Mouse (Mus musculus) kidney, adult 8-10 months (tissue): ENCODE measurements around the gene Gm45233.

Experiments
- DNase-seq, 2 experiments: peaks; one replicate each; pipeline ENCODE4 v3.0.0; 2022

The Gm45233 gene

DNA sequence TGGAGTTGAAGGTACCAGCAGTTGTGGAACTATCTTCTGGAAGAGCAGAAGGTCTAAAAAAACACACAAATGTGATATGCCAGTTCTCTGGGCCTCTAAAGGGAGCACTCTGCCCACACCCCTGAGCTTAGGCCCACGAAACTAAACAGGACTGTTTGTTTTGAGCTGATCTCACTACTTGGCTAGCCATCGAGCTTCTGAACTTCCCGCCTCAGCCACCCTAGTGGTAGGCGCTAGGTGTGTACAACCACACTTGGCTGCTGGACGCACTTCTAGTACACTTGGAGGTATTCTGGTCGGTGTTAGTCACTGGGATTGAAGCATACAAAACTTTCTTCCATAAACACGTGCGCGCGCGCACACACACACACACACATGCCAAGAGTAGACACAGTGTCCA lies 7.8 kb downstream of the Gm45233 start:
- DNase-seq = no peak

- DNase-seq = peak in 1 of 2 experiments; percentile 50
Observed at GRCm38 (mm10) chr7:43452609-43453008, 8.7 kb downstream of the Gm45233 start.

DNA sequence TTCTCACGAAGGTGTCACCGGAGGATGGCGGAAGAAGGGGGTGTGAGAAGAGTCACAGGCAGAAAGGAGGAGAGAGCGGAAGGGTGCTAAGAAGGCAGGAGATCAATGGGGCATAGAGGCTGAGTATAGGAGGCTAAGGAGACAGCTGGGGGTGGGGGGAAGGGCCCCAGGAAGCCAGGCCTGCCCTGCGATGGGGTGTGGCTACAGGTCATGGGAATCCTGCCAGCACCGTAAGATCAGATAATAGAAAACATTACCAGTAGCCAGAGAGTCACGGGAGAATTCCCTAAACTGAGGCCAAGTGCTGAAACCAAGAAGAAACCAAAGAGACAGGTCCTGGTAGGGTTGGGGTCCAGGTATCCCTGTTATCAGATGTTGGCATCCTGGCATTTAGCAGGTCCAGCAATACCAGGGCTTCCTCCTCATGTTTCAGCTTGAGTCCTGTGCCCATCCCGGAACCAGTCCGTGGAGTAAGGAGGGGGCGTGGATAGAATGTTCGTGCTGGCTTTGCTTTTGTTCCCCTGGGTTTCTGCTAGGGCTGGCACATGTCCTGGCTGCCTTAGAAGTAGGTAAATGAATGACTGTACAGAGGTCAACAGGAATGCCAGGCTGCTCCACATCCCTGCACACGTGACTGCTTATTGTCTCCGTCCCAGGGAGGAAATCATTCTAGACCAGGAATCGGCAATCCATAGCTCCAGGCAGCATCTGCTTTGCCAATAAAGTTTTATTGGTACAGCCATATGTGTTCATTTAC lies 9.8 kb downstream of the Gm45233 start:
- peak; percentile 83 to 85 for DNase-seq

- DNase-seq = peak; percentile 44 to 49
Observed at GRCm38 (mm10) chr7:43454371-43454770, 10.4 kb downstream of the Gm45233 start.

GRCm38 (mm10) chr7:43462851-43463250 lies 18.9 kb downstream of the Gm45233 start, which contains the start of gene Vsig10l:
Vsig10l (plus strand) TSS chr7:43463151.
- DNase-seq = no peak

- DNase-seq = no peak
Observed at GRCm38 (mm10) chr7:43463976-43464375, 20.0 kb downstream of the Gm45233 start.

DNA sequence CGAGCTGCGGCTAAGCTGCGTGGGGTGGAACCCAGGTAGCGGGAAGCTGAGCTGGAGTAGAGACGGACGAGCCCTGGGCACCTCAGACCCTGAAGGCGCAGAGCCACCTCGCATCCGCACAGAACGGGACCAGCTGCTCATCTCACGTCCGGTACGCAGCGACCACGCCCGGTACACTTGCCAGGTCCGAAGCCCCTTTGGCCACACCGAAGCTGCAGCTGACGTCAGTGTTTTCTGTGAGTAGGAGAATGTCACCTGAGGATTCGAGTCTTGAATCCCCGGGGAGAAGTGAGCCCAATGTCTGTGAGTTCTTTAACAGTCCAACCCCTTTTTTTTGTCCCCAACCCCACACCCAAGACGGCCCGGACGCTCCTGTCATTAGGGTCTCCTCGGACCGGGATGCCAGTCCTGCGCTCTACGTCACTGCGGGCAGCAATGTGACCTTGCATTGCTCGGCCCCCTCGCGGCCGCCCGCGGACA lies 21.0 kb downstream of the Gm45233 start:
- no peak for DNase-seq

DNA sequence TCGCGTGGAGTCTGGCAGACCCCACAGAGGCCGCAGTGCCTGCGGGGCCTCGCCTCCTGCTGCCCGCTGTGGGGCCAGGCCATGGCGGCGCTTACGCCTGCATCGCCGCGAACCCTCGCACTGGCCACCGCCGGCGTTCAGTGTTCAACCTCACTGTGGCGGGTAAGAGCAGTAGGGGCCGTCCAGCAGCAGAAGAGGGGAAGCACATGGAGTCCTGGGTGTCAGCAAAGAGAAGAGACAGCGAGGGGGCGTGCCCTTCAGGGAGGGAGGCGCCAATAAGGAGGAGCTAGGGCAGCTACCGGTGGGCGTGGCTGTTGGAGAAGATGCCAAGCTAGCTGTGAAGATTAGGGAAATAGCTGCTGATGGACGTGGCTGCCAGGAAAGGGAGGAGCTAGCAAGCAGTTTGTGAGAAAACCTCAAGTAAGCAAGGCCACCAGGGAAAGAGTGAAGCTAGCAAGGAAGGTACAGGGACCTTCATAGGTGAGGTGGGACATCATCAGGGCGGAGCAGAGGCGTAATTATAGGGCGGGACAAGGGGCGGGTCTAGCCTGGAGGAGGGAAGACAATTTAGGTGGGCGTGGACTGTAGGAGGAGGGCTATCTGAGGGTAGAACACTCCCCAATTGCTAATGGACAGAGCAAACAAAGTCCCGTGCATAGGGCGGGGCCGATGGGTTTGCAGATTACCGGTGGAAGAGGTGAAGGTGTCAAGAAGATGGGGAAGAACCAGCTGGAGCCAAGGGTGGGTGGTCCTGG lies 21.6 kb downstream of the Gm45233 start:
- peak; percentile 92 to 95 for DNase-seq

GRCm38 (mm10) chr7:43466099-43466694 lies 22.3 kb downstream of the Gm45233 start:
- DNase-seq = peak; percentile 64 to 81

DNA sequence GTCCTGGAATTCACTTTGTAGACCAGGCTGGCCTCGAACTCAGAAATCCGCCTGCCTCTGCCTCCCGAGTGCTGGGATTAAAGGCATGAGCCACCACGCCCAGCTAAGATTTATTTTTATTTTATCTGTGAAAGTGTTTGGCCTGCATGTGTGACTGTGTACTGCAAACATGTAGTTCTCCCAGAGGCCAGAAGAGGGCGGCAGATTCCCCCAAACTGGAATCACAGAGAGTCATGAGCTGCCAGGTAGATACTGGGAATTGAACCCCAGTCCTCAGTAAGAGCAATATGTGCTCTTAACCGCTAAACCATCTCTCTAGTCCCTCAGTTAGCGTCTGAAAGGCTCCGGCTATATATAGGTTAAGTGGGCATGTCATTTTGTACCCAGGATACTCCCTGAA lies 26.4 kb downstream of the Gm45233 start:
- DNase-seq = peak in 1 of 2 experiments; percentile 49

DNA sequence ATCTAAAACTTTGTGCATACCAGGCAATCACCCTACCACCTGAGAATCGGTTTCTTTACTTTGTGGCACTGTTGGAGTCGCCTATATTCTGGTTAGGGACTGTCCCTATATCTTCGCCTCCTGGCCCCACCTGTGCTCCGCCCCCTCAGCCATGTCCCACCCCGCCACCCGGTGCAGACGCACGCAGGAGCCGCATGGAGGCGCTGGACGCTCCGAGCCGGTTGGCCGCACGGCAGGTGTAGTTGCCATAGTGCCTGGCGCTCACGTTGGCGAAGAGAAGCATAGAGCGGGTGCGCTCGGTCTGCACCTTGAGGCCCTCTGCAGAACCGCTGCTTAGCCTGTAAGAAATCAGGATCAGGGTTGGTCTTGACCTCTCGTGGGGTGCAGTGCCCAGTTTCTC lies 31.8 kb downstream of the Gm45233 start:
- no peak for DNase-seq

GRCm38 (mm10) chr7:43476376-43476775 lies 32.4 kb downstream of the Gm45233 start:
- DNase-seq = no peak

DNA sequence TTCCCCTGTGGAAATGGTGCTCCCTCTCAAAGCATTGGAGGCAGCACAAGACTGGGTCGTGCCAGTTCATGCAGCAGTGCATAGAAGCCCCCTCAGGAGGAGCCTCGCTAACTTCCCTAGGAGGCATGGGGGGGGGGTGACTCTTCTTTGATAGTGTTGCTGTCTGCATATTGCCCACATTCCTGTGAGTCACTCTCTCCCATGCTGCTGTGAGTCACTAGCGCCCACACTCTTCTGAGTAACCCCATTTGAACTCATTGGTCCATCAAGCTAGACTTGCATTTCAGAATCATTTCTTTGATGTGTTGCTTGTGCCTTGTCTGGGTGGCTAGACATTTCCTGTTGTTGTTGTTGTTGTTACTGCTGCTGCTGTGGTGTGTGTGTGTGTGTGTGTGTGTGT lies 37.3 kb downstream of the Gm45233 start:
- DNase-seq = no peak

GRCm38 (mm10) chr7:43482090-43482716 lies 38.3 kb downstream of the Gm45233 start:
- peak; percentile 22 to 24 for DNase-seq

DNA sequence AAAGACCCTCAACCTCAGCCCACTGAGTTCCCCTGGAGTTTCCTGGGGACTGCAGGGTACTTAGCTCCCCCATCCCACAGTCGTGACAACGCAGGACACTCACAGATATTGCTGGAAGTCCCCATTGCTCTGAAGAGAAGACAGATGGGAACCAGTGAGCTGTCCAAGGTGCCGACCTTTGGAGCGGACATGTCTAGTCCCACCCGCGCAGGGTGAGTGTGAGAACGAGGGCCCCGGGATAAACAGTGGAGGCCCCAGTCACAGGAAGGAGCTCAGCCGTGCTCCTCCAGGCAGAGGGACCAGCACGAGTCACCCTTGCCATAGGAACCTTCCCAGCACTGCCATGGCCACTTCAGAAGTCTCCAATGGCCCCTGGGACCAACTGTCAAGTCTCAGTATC lies 39.3 kb downstream of the Gm45233 start:
- DNase-seq = no peak

DNA sequence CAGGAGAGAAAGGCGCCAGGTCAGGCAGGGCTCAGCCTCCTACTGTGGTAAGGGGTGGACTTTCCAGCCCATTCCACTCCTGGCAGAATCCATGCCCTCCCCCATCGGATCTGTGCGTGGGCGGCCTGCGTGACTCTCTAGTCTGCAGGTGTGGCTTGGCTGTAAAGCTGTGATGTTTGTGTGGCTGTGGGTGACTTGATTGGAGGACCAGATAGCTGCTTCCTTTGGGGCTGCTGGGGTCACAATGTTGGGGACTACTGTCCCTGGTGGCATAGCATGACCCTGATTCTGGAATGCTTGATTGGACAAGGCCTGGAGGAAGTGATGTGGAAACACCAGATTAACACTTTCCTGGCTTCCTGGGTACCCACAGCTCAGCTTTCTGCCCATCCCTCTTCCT lies 44.7 kb downstream of the Gm45233 start:
- no peak for DNase-seq

GRCm38 (mm10) chr7:43489631-43490125 lies 45.8 kb downstream of the Gm45233 start, which contains the start of gene Iglon5:
Iglon5 (minus strand) TSS chr7:43490075.
- no peak for DNase-seq

DNA sequence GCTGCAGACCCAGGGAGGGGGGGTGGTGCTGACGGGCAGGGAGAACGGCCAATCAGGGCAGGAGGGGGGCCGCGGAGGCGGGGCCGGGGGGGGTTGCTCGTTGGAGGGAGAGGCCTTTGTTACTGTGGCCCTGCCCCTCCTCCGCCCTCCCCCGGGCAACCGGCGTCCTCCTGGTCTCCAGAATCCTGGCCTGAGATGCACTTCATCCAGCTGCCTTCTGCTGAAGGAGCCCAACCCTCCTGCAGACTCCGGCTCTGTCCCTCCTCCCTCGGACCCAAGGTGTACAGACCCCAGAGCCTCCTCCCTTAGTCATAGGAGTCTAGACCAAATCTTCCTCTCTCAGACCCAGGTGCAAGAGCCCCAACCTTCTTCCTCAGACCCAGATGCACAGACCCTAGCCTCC lies 46.3 kb downstream of the Gm45233 start:
- DNase-seq = no peak

DNA sequence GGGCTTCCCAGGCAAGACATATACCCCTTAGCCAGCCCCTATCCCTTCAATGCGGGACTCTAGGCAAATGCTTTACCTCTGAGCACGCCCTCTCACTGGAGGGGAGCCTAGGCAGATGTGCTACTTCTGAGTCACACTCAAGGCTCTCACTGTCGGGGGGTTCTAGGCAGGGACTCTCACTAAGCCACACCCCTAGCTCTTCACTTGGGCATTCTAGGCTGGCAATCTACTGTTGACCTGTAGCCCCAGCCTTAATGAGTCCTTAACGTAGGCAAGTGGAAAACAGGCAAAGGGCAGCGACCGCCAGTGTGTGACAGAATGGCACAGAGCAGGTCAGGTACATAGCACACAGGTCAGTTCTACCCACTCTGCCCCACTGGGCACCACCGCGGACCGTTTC lies 46.9 kb downstream of the Gm45233 start:
- DNase-seq = no peak

DNA sequence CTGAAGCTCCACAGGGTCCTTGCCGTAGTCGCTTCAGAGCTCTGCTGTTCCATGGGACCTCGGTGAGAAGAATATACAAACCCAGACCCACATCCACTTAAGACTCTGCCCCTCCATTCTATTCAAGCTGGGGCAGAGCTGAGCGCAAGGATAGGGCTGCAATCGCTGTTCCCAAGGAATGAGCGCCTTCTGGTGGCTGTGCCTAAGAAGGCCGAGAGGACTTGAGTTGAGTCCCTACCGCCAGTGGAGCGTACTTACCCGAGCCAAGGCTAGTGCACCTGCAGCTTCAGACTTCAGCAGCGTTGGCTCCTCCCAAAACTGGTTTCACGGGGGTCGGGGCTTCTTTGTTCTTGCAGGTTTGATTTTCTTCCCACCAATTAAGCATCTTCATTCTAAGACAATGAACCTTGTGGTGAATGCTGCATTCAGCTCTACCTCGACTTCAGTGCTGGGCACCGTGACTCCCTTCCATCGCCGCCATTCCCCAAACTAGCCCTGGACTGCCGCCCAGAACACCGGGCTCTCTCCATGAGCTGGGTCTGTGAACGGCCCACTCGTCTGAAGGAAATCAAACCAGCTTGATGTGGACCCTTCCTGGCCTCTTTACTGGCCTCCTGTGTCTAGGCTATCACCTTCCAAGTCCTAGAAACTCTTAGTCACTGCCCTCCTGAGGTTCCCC lies 51.6 kb downstream of the Gm45233 start:
- peak; percentile 18 to 64 for DNase-seq

DNA sequence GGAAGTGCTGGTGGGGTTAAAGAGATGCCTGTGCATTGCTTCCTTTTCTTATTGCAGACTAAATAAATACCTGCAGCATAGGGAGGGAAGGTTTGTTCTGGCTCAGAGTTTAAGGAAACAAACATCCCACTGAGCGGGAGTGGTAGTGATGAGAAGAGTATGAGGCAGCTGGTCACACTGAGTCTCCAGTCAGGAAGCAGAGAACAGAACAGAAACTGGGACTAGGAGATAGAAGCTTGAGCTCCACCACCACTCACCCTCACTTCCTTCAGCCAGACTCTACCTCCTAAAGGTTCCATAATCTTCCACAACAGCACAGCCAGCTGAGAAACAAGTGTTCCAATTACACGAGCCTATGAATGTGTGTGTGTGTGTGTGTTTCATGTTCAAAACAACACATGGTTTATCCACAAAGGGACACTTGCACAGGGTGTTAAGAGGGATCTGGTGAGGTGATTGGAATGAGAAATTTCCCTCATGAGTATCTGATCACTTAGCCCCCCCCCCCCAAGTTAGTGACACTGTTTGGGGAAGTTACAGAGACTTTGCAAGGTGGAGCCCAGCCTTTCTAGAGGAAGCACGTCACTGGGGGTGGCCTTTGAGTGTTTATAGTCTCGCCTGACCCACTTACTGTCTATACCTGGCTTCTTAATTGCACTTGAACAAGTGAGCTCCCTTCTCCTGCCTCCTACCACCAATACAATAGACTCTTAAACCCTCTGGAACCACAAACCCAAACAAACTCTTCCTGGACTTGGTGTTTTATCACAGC lies 68.0 kb downstream of the Gm45233 start:
- DNase-seq = no peak
